Mouse (Mus musculus) activated CD4-positive, CD25-positive, alpha-beta regulatory T cell (primary cell): ENCODE measurements around the gene Use1. TPM values are rescaled to one million over a fixed set of nuclear protein-coding genes. Genes with fewer than 3 reads are reported as not detected.

ENCODE experiments used
- polyA plus RNA-seq, 2 experiments: library from polyadenylated mRNA; unstranded; fragments of 100-300 nt; shearing (Covaris generic); gene quantifications; one replicate each; pipeline ENCODE4 v1.2.1; 2017

The Use1 gene
- 100 to 1,000 TPM; 154 to 223 TPM for polyA plus RNA-seq

DNA sequence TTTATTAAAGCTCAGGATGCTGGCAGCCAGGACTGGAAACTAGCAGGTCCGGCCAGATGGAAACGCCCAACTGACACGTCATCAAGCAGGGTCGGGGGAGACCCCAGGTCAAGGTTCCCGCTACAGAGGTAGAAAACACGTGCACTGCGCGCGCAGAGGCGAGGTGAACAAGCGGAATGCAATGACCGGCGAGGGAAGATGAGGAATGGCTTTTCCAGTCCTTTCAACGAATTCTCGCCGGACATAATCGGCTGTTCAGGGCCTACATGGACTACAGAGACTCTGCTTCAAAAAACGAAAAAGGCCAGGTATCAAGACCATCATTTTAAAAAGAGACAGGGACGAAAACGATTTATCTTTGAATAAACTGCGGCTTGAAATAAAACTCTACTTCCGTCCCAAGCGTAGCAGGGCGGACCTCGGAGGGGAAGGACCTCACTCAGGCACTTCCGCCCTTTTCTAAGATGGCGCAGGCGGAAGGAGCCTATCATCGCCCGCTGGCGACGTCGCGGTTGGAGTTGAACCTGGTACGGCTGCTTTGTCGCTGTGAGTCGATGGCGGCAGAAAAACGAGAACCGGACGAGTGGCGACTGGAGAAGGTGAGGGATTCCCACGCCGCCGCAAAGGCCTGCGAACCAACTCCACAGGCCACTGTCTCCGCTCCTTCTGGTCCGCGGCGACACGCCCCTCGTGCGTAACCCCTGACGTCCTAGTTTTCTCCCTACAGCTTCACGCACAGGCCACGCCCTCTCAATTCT lies at the start of gene Use1:
Gene Use1 (plus strand): TSS at position 78 of the 758 bp plus-strand sequence.

GRCm38 (mm10) chr8:71371236-71371848 lies 4.7 kb downstream of the Use1 start, which contains the start of gene Ocel1:
Ocel1 (plus strand) TSS chr8:71371298.

DNA sequence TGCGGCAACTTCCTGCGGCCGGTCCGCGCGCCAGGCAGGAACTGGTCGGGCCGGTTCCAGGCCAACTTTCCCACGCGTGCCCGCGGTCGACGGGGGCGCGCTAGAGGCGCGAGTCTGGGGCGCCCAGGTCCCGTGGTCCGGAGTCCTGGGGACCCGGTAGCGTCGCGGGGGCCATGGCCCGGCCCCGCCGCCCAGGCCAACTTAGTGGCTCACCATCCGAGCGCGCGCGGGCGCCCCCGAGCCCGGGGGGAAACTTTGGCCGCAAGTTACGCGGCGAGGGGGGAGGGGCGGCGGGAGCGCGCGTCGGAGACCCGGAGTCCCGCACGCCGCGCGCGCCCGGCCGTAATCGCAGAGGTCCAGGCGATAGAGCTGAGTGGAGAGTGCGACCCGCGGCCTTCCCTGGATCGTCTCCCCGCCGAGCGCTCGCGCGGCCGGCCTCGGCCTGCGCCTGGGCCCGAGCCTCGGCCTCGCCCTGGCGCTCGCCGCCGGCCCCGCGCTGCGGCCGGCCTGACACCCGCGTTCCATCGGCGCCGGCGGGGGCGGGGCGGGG lies 14.8 kb downstream of the Use1 start, which contains the start of gene Nr2f6:
Gene Nr2f6 (minus strand): TSS at position 540 of the 550 bp plus-strand sequence.

GRCm38 (mm10) chr8:71395629-71396028 lies 29.0 kb downstream of the Use1 start, which contains the start of gene Ushbp1:
Ushbp1 (minus strand) TSS chr8:71395802.

GRCm38 (mm10) chr8:71396639-71397305 lies 30.1 kb downstream of the Use1 start, which contains the start of gene Babam1:
Babam1 (plus strand) TSS chr8:71396861.

DNA sequence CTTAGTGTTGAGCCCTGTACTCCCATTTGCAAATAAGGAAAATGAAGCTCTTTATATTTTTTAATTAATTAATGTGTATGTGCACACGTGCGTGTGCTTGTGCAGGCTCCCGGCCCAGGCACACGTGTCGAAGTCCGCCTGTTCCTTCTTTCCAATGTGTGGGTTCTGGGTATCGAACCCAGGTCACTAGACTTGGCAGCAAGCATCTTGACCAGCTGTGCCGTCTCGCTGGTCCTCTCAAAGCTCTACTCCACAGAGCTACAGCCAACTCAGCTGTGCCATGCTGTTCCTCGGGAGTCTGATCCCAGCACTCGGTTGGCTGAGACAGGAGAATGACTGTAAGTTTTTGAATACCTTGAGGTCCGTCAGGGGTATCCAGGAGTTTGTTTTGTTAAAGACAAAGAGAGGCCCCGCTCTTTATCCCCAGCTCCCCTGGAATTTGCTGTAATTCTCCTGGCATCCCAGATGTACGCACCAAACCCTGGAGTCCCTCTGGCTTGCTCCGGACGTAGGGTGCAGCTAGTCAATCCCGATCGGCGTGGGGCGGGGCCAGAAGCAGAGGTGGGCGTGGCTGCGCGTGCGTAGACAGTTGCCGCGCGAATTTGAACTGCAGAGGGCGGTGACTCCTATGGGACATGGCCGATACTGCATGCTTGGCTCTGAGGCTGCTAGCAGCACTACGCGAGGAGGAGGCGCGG lies 38.9 kb downstream of the Use1 start, which contains the start of gene Ankle1:
Gene Ankle1 (plus strand): TSS at position 610 of the 698 bp plus-strand sequence.

Other genes starting within 250 kb of the Use1 start
- 10 to 100 TPM; 33.9 to 66.3 TPM for gene Myo9b, start 94.1 kb upstream of the Use1 start, polyA plus RNA-seq
- 10 to 100 TPM; 17.6 to 28.6 TPM for gene Haus8, start 93.9 kb upstream of the Use1 start, polyA plus RNA-seq
- gene Ocel1, start 4.5 kb downstream of the Use1 start, polyA plus RNA-seq = 10 to 100 TPM; 18.3 to 19.4 TPM
- 10 to 100 TPM in 1 of 2 experiments, 1 to 10 TPM in 1; 3.7 to 10.3 TPM for gene Nr2f6, start 15.1 kb downstream of the Use1 start, polyA plus RNA-seq
- gene Ushbp1, start 29.0 kb downstream of the Use1 start, polyA plus RNA-seq = under 1 TPM; 0.12 to 0.38 TPM
- gene Babam1, start 30.0 kb downstream of the Use1 start, polyA plus RNA-seq = 100 to 1,000 TPM; 107 to 109 TPM
- 1 to 10 TPM; 1.8 to 3.7 TPM for gene Ankle1, start 39.2 kb downstream of the Use1 start, polyA plus RNA-seq
- 100 to 1,000 TPM; 107 to 132 TPM for gene Abhd8, start 96.8 kb downstream of the Use1 start, polyA plus RNA-seq
- gene Mrpl34, start 98.1 kb downstream of the Use1 start, polyA plus RNA-seq = 100 to 1,000 TPM in 1 of 2 experiments, 10 to 100 TPM in 1; 70.1 to 100 TPM
- gene Dda1, start 102.4 kb downstream of the Use1 start, polyA plus RNA-seq = 100 to 1,000 TPM; 100 to 120 TPM
- gene Ano8, start 119.1 kb downstream of the Use1 start, polyA plus RNA-seq = 10 to 100 TPM in 1 of 2 experiments, 1 to 10 TPM in 1; 8.5 to 17.4 TPM
- gene Gtpbp3, start 121.3 kb downstream of the Use1 start, polyA plus RNA-seq = 1 to 10 TPM; 4.2 to 7.7 TPM
- gene Plvap, start 144.9 kb downstream of the Use1 start, polyA plus RNA-seq = under 1 TPM in 1 of 2 experiments, not detected in 1; 0.13 TPM
- under 1 TPM in 1 of 2 experiments, not detected in 1; 0.41 TPM for gene Ccdc194, start 158.9 kb downstream of the Use1 start, polyA plus RNA-seq
- 100 to 1,000 TPM; 103 to 118 TPM for gene Bst2, start 170.6 kb downstream of the Use1 start, polyA plus RNA-seq
- gene Mvb12a, start 176.1 kb downstream of the Use1 start, polyA plus RNA-seq = 100 to 1,000 TPM; 113 to 137 TPM
- gene Tmem221, start 192.0 kb downstream of the Use1 start, polyA plus RNA-seq = 1 to 10 TPM; 6.3 to 7.8 TPM
- under 1 TPM; 0.88 to 0.99 TPM for gene Nxnl1, start 199.8 kb downstream of the Use1 start, polyA plus RNA-seq
- gene Slc27a1, start 202.0 kb downstream of the Use1 start, polyA plus RNA-seq = 1 to 10 TPM; 6.0 to 6.9 TPM
- 100 to 1,000 TPM; 120 to 124 TPM for gene Pgls, start 225.3 kb downstream of the Use1 start, polyA plus RNA-seq
- 10 to 100 TPM in 1 of 2 experiments, 1 to 10 TPM in 1; 8.8 to 20.0 TPM for gene Fam129c, start 230.8 kb downstream of the Use1 start, polyA plus RNA-seq
- gene Colgalt1, start 244.2 kb downstream of the Use1 start, polyA plus RNA-seq = 10 to 100 TPM; 24.8 to 32.1 TPM